Mouse (Mus musculus): ENCODE results near the gene Anxa4. TPM values are rescaled to one million over a fixed set of nuclear protein-coding genes. Genes with fewer than 3 reads are reported as not detected.

Gene Anxa4
- polyA plus RNA-seq, 1 experiment, result 8.1 TPM

GRCm38 (mm10) chr6:86824401-86824800 is 31.0 kb upstream of the Anxa4 start:
- no peak overlapping the region for H3K27ac ChIP-seq (ENCODE audit: insufficient read depth, low read length)
- 93% methylated on average over 7 of the region's 7 CpGs for WGBS
- TF ChIP-seq POLR2A (IDR thresholded peaks at IDR 0.05; ENCODE audit: borderline replicate concordance, insufficient read depth, low read length), result no peak
- TF ChIP-seq CTCF (IDR thresholded peaks at IDR 0.05; ENCODE audit: borderline replicate concordance, insufficient read depth, low read depth, low read length), result no peak
- peaks cover 15% of the 10 kb centered on the region for H3K4me1 ChIP-seq (ENCODE audit: control insufficient read depth, insufficient read depth, low read length)
- no peaks in the 10 kb centered on the region for H3K27me3 ChIP-seq (ENCODE audit: control insufficient read depth, insufficient read depth, low read length)
- H3K4me3 ChIP-seq (replicated peaks; ENCODE audit: insufficient read depth, low read depth, low read length), result no peak overlapping the region
- DNase-seq, result no peak

GRCm38 (mm10) chr6:86823824-86824223 is 30.4 kb upstream of the Anxa4 start:
- no peak overlapping the region for H3K4me3 ChIP-seq (replicated peaks; ENCODE audit: insufficient read depth, low read depth, low read length)
- peak overlapping the region; percentile 12 for H3K27ac ChIP-seq (ENCODE audit: insufficient read depth, low read length)
- no peaks in the 10 kb centered on the region for H3K27me3 ChIP-seq (ENCODE audit: control insufficient read depth, insufficient read depth, low read length)
- peaks cover 15% of the 10 kb centered on the region for H3K4me1 ChIP-seq (ENCODE audit: control insufficient read depth, insufficient read depth, low read length)
- 31% methylated on average over 10 of the region's 10 CpGs for WGBS
- TF ChIP-seq CTCF (IDR thresholded peaks at IDR 0.05; ENCODE audit: borderline replicate concordance, insufficient read depth, low read depth, low read length) (no peak), POLR2A (IDR thresholded peaks at IDR 0.05; ENCODE audit: borderline replicate concordance, insufficient read depth, low read length) (no peak)
- DNase-seq, result peak; percentile 36 to 43

- 40% methylated on average over 9 of the region's 9 CpGs for WGBS
- DNase-seq, result no peak
- no peaks in the 10 kb centered on the region for H3K27me3 ChIP-seq (ENCODE audit: control insufficient read depth, insufficient read depth, low read length)
- TF ChIP-seq CTCF (IDR thresholded peaks at IDR 0.05; ENCODE audit: borderline replicate concordance, insufficient read depth, low read depth, low read length) (no peak), POLR2A (IDR thresholded peaks at IDR 0.05; ENCODE audit: borderline replicate concordance, insufficient read depth, low read length) (no peak)
- peak overlapping the region; percentile 92 for H3K27ac ChIP-seq (ENCODE audit: insufficient read depth, low read length)
- peak overlapping the region; percentile 49 for H3K4me3 ChIP-seq (replicated peaks; ENCODE audit: insufficient read depth, low read depth, low read length)
- H3K4me1 ChIP-seq (ENCODE audit: control insufficient read depth, insufficient read depth, low read length), result peaks cover 15% of the 10 kb centered on the region
Measured at GRCm38 (mm10) chr6:86823051-86823431, 29.7 kb upstream of the Anxa4 start.

DNA sequence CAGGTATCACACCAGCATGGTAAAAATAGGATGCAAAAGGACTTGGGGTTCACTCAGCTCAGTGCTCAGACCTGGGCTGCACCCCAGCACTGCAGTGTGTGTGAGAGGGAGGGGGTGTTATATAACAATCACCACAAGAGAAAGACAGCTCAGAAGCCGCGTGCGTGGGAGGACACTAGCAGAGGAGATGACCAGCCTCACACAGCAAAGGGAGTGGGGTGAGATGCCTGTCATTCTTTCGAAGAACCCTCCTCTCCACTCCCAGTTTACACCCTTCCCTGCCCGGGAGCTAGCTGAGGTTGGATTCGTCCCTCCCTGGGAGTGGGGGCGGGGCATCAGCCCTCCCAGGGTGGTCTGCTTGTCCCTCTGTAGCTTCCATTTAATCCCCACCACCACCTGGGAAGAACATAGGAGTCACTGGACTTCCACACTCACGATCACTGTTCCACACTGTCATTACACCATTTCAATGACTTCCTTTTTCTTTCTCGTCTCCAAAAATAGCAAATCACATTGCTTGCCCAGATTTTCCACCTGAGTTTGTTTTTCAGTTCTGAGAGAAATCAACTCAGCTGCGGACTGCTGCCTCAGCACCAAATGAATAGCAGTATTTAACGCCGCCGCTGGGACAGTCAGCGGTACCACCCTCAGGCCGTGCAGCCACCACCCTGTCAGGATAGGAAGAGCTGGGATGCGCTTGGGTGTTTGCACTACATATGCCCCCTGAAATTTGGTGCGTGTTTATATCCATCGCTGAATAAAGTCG is 29.1 kb upstream of the Anxa4 start:
- H3K4me3 ChIP-seq (replicated peaks; ENCODE audit: insufficient read depth, low read depth, low read length), result peak overlapping the region; percentile 49
- no peaks in the 10 kb centered on the region for H3K27me3 ChIP-seq (ENCODE audit: control insufficient read depth, insufficient read depth, low read length)
- H3K4me1 ChIP-seq (ENCODE audit: control insufficient read depth, insufficient read depth, low read length), result peaks cover 15% of the 10 kb centered on the region
- peak; percentile 87 to 93 for DNase-seq
- WGBS, result under 1% methylated on average over 19 of the region's 19 CpGs
- 0 out of 2 replicates have a peak, but pooled peaks have one; percentile 25 for TF ChIP-seq CTCF (IDR thresholded peaks at IDR 0.05; ENCODE audit: borderline replicate concordance, insufficient read depth, low read depth, low read length)
- TF ChIP-seq POLR2A (IDR thresholded peaks at IDR 0.05; ENCODE audit: borderline replicate concordance, insufficient read depth, low read length), result peak; percentile 86
- peak overlapping the region; percentile 92 for H3K27ac ChIP-seq (ENCODE audit: insufficient read depth, low read length)

GRCm38 (mm10) chr6:86820690-86821089 is 27.3 kb upstream of the Anxa4 start:
- 66% methylated on average over 7 of the region's 7 CpGs for WGBS
- Histone ChIP-seq H3K27me3 (ENCODE audit: control insufficient read depth, insufficient read depth, low read length) (no peaks in the 10 kb centered on the region), H3K4me3 (replicated peaks; ENCODE audit: insufficient read depth, low read depth, low read length) (no peak overlapping the region), H3K27ac (ENCODE audit: insufficient read depth, low read length) (no peak overlapping the region), H3K4me1 (ENCODE audit: control insufficient read depth, insufficient read depth, low read length) (peaks cover 15% of the 10 kb centered on the region)
- TF ChIP-seq CTCF (IDR thresholded peaks at IDR 0.05; ENCODE audit: borderline replicate concordance, insufficient read depth, low read depth, low read length) (peak; percentile 54), POLR2A (IDR thresholded peaks at IDR 0.05; ENCODE audit: borderline replicate concordance, insufficient read depth, low read length) (no peak)
- DNase-seq, result peak in 1 of 2 experiments; percentile 30

GRCm38 (mm10) chr6:86819926-86820325 is 26.5 kb upstream of the Anxa4 start:
- Histone ChIP-seq H3K27ac (ENCODE audit: insufficient read depth, low read length) (no peak overlapping the region), H3K27me3 (ENCODE audit: control insufficient read depth, insufficient read depth, low read length) (no peaks in the 10 kb centered on the region), H3K4me1 (ENCODE audit: control insufficient read depth, insufficient read depth, low read length) (peaks cover 21% of the 10 kb centered on the region), H3K4me3 (replicated peaks; ENCODE audit: insufficient read depth, low read depth, low read length) (no peak overlapping the region)
- TF ChIP-seq POLR2A (IDR thresholded peaks at IDR 0.05; ENCODE audit: borderline replicate concordance, insufficient read depth, low read length) (no peak), CTCF (IDR thresholded peaks at IDR 0.05; ENCODE audit: borderline replicate concordance, insufficient read depth, low read depth, low read length) (no peak)
- WGBS, result 89% methylated on average over 5 of the region's 5 CpGs
- DNase-seq, result no peak

- no peak for TF ChIP-seq POLR2A (IDR thresholded peaks at IDR 0.05; ENCODE audit: borderline replicate concordance, insufficient read depth, low read length)
- TF ChIP-seq CTCF (IDR thresholded peaks at IDR 0.05; ENCODE audit: borderline replicate concordance, insufficient read depth, low read depth, low read length), result no peak
- Histone ChIP-seq H3K27ac (ENCODE audit: insufficient read depth, low read length) (no peak overlapping the region), H3K4me3 (replicated peaks; ENCODE audit: insufficient read depth, low read depth, low read length) (no peak overlapping the region), H3K27me3 (ENCODE audit: control insufficient read depth, insufficient read depth, low read length) (no peaks in the 10 kb centered on the region), H3K4me1 (ENCODE audit: control insufficient read depth, insufficient read depth, low read length) (peaks cover 19% of the 10 kb centered on the region)
- 76% methylated on average over 4 of the region's 4 CpGs for WGBS
- no peak for DNase-seq
Measured at GRCm38 (mm10) chr6:86818914-86819313, 25.5 kb upstream of the Anxa4 start.

- 33% methylated on average over 8 of the region's 8 CpGs for WGBS
- DNase-seq, result peak; percentile 27 to 51
- H3K4me3 ChIP-seq (replicated peaks; ENCODE audit: insufficient read depth, low read depth, low read length), result no peak overlapping the region
- H3K4me1 ChIP-seq (ENCODE audit: control insufficient read depth, insufficient read depth, low read length), result peaks cover 10% of the 10 kb centered on the region
- TF ChIP-seq CTCF (IDR thresholded peaks at IDR 0.05; ENCODE audit: borderline replicate concordance, insufficient read depth, low read depth, low read length) (peak; percentile 46; the same call in 1 of the 2 replicates), POLR2A (IDR thresholded peaks at IDR 0.05; ENCODE audit: borderline replicate concordance, insufficient read depth, low read length) (no peak)
- no peaks in the 10 kb centered on the region for H3K27me3 ChIP-seq (ENCODE audit: control insufficient read depth, insufficient read depth, low read length)
- H3K27ac ChIP-seq (ENCODE audit: insufficient read depth, low read length), result no peak overlapping the region
Measured at GRCm38 (mm10) chr6:86816586-86816985, 23.2 kb upstream of the Anxa4 start.

All from cerebellum, adult 2 months (tissue).